Mouse (Mus musculus): Measurements from ENCODE around the gene Gpr37l1.
"Not testable (repeated sequence)": the region's sequence is repeated elsewhere in the genome, so short reads cannot be mapped to it uniquely, and the experiment has no call there.

Gpr37l1 gene

GRCm38 (mm10) chr1:135124573-135125363 is 42.7 kb downstream of the Gpr37l1 start:
- no peak for DNase-seq (ENCODE audit: low spot score)

GRCm38 (mm10) chr1:135112661-135113060 is 54.8 kb downstream of the Gpr37l1 start:
- no peak for DNase-seq (ENCODE audit: low spot score)

GRCm38 (mm10) chr1:135111271-135111670 is 56.2 kb downstream of the Gpr37l1 start:
- DNase-seq (ENCODE audit: low spot score), result not testable (repeated sequence)
